Mouse (Mus musculus) c-Kit-positive CD71-positive TER-119-negative erythroid progenitor cells, embryonic 14.5 days (primary cell): ENCODE data around the gene Ebf1.

ENCODE experiments used
- DNase-seq: peaks from one replicate; pipeline ENCODE4 v3.0.0-alpha.2; 2013; ENCODE audit warnings: low read depth

Gene Ebf1

GRCm38 (mm10) chr11:44784255-44785029 lies 167.3 kb downstream of the Ebf1 start:
- DNase-seq: no peak

- DNase-seq: no peak
These were observed 167.9 kb downstream of the Ebf1 start for GRCm38 (mm10) chr11:44785063-44785462.

GRCm38 (mm10) chr11:44785479-44785878 lies 168.4 kb downstream of the Ebf1 start:
- no peak for DNase-seq

GRCm38 (mm10) chr11:44788003-44788402 lies 170.9 kb downstream of the Ebf1 start:
- DNase-seq: peak; percentile 4

GRCm38 (mm10) chr11:44792816-44793215 lies 175.7 kb downstream of the Ebf1 start:
- DNase-seq: no peak

GRCm38 (mm10) chr11:44794883-44795282 lies 177.8 kb downstream of the Ebf1 start:
- no peak for DNase-seq

GRCm38 (mm10) chr11:44795767-44796166 lies 178.7 kb downstream of the Ebf1 start:
- DNase-seq: no peak

- DNase-seq: no peak
These were observed 181.2 kb downstream of the Ebf1 start for GRCm38 (mm10) chr11:44798270-44798669.

GRCm38 (mm10) chr11:44804046-44804445 lies 186.9 kb downstream of the Ebf1 start:
- DNase-seq: no peak

GRCm38 (mm10) chr11:44806589-44806988 lies 189.5 kb downstream of the Ebf1 start:
- no peak for DNase-seq

GRCm38 (mm10) chr11:44808855-44809546 lies 191.9 kb downstream of the Ebf1 start:
- no peak for DNase-seq

GRCm38 (mm10) chr11:44811007-44811406 lies 193.9 kb downstream of the Ebf1 start:
- no peak for DNase-seq

GRCm38 (mm10) chr11:44812193-44812746 lies 195.2 kb downstream of the Ebf1 start:
- no peak for DNase-seq

GRCm38 (mm10) chr11:44813534-44813933 lies 196.4 kb downstream of the Ebf1 start:
- DNase-seq: no peak

- DNase-seq: no peak
These were observed 197.7 kb downstream of the Ebf1 start for GRCm38 (mm10) chr11:44814847-44815246.

- DNase-seq: no peak
These were observed 198.9 kb downstream of the Ebf1 start for GRCm38 (mm10) chr11:44815991-44816390.

GRCm38 (mm10) chr11:44822312-44822711 lies 205.2 kb downstream of the Ebf1 start:
- DNase-seq: no peak

- no peak for DNase-seq
These were observed 215.3 kb downstream of the Ebf1 start for GRCm38 (mm10) chr11:44832227-44832939.

GRCm38 (mm10) chr11:44832940-44833254 lies 215.8 kb downstream of the Ebf1 start:
- no peak for DNase-seq

GRCm38 (mm10) chr11:44833351-44833996 lies 216.4 kb downstream of the Ebf1 start:
- DNase-seq: no peak

- DNase-seq: no peak
These were observed 218.0 kb downstream of the Ebf1 start for GRCm38 (mm10) chr11:44835166-44835565.

GRCm38 (mm10) chr11:44837592-44837991 lies 220.5 kb downstream of the Ebf1 start:
- DNase-seq: no peak
